Mouse (Mus musculus): ENCODE measurements around the gene Rflna.

DNA sequence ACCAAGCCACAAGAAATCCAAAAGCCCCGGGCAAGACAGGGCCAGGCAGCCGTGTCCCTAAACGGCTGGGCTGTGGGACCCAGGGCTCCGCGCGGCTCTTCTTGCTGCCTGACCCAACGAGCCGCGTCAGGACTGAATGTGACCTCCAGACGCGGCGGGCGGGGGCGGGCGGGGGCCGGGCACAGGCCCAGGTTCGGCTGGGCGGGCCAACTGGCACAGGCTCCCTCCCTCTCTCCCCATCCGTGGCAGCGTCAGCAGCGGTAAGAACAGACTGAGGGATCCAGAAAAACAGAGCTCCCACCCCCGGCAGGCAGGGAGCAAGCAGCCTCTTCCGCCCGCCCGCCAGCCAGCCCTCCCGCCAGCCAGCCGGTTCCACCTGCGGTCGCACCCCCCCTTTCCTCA is 55.2 kb downstream of the Rflna start:
- TF ChIP-seq GATA1 (IDR thresholded peaks at IDR 0.05; ENCODE audit: low read length) (no peak), TAL1 (IDR thresholded peaks at IDR 0.05; ENCODE audit: low read length) (no peak)
